Mouse (Mus musculus) liver, embryonic 14.5 days (tissue): ENCODE data around the gene Serpina7. TPM values are rescaled to one million over a fixed set of nuclear protein-coding genes. Genes with fewer than 3 reads are reported as not detected.

Experiments
- ATAC-seq: fragments of 200-750 bp; cut with Nextera tagmentation; 2 replicates; pipeline ENCODE4 v1.8.0; 2017; ENCODE audit warnings: moderate number of reproducible peaks, mild to moderate bottlenecking, moderate library complexity; ENCODE audit not compliant: insufficient read depth
- DNase-seq, 3 experiments: peaks; one replicate each; pipeline ENCODE4 v3.0.0-alpha.2; 2012 to 2013; ENCODE audit warnings: low read depth in 3 of 3, low spot score in 3 of 3
- H3K27ac ChIP-seq: fragments of 300-500 bp; sonication (generic); 2 replicates; pipeline ENCODE4 v1.5.1; 2014; ENCODE audit warnings: moderate library complexity, mild to moderate bottlenecking, control low read depth, inconsistent platforms
- H3K27me3 ChIP-seq: fragments of 300-500 bp; sonication (generic); 2 replicates; pipeline ENCODE4 v1.6.1; 2014; ENCODE audit warnings: mild to moderate bottlenecking, low read length, moderate library complexity; ENCODE audit not compliant: control insufficient read depth, insufficient read depth
- H3K36me3 ChIP-seq: fragments of 300-500 bp; sonication (generic); replicated peaks from 2 replicates; pipeline ENCODE4 v1.6.1; 2014; ENCODE audit warnings: low read depth; ENCODE audit not compliant: control insufficient read depth, insufficient read depth
- H3K4me1 ChIP-seq, 2 experiments: fragments of 200-500 bp in 1 of 2; fragments of 300-500 bp in 1 of 2; sonication (generic) in 1 of 2; replicated peaks; 2 replicates each; pipeline ENCODE4 v1.6.1; 2012 to 2014; ENCODE audit warnings: antibody characterized with exemption in 1 of 2, inconsistent platforms in 1 of 2, low read length in 1 of 2; ENCODE audit not compliant: control insufficient read depth in 2 of 2, insufficient read depth in 2 of 2
- H3K4me2 ChIP-seq: fragments of 300-500 bp; sonication (generic); 2 replicates; pipeline ENCODE4 v1.6.1; 2014; ENCODE audit warnings: low read depth, mild to moderate bottlenecking, control low read depth, moderate library complexity
- H3K4me3 ChIP-seq, 2 experiments: fragments of 200-500 bp in 1 of 2; fragments of 300-500 bp in 1 of 2; sonication (generic) in 1 of 2; 2 replicates each; pipeline ENCODE4 v1.5.1; 2012 to 2014; ENCODE audit warnings: low read depth in 2 of 2, low read length in 2 of 2, mild to moderate bottlenecking in 2 of 2, control low read depth in 1 of 2, inconsistent platforms in 1 of 2, moderate library complexity in 1 of 2; ENCODE audit not compliant: insufficient read depth in 1 of 2
- H3K9ac ChIP-seq: fragments of 300-500 bp; sonication (generic); replicated peaks from 2 replicates; pipeline ENCODE4 v1.6.1; 2014; ENCODE audit warnings: mild to moderate bottlenecking, control low read depth, moderate library complexity
- H3K9me3 ChIP-seq: fragments of 300-500 bp; sonication (generic); 2 replicates; pipeline ENCODE4 v1.6.1; 2016; ENCODE audit warnings: low read length, mixed read lengths; ENCODE audit not compliant: control insufficient read depth
- CTCF ChIP-seq: IDR thresholded peaks from 2 replicates; pipeline ENCODE4 v1.5.1; 2016; ENCODE audit warnings: antibody characterized with exemption, low read depth, control low read depth
- EP300 ChIP-seq: IDR thresholded peaks from 2 replicates; pipeline ENCODE4 v1.6.1; 2016; ENCODE audit warnings: antibody characterized with exemption, low read depth
- WGBS: fragments of 180-500 bp; shearing (Covaris S2); extraction: QIAGEN DNeasy Blood & Tissue Kit; methylation state at CpG from one replicate; pipeline ENCODE4 v1.1.7; 2014; ENCODE audit not compliant: insufficient replicate concordance; 5-methylcytosine and 5-hydroxymethylcytosine counted together
- polyA plus RNA-seq, 2 experiments: library from polyadenylated mRNA; depleted of rRNA in 1 of 2; stranded (reverse) in 1 of 2; unstranded in 1 of 2; fragments of >200 nt; fragmentation: Nextera tagmentation in 1 of 2; extraction: Ambion mirVana in 1 of 2; gene quantifications; 2 replicates each; pipeline versions ENCODE4 v1.2.1 to v1.2.3; 2012 to 2014

Gene Serpina7
- polyA plus RNA-seq (2012; rRNA removed), result 1.4 and 2.6 TPM in 2 replicates
- 8.5 and 8.9 TPM in 2 replicates for polyA plus RNA-seq (2014; fragmentation: Nextera tagmentation; extraction: Ambion mirVana)

DNA sequence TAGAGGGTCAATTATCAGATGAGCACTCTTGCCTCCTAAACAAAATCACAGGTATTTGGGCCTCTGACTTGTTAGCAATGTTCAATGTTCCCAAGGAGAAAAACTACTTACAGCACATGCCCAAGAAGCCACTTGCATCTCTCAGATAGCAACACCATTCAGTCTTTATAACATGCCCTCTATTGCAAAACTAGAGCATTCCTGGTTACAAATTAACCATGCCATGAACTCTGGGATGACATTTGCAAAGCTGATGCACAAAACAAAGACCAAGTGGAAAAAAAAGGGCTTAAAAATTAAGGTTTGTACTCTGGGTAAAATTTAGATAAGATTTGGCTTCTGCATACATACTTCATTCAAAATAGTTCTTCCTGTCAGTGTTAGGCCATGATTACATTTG lies at the start of gene Serpina7:
Gene Serpina7 (minus strand): TSS at position 160 of the 400 bp plus-strand sequence.
- Histone ChIP-seq H3K36me3 (no peaks in the 10 kb centered on the region), H3K27me3 (no peaks in the 10 kb centered on the region), H3K4me1 (no peaks in the 10 kb centered on the region), H3K9ac (no peak within 1 kb of the TSS), H3K9me3 (no peaks in the 10 kb centered on the region), H3K27ac (no peak within 1 kb of the TSS), H3K4me3 (no peak within 1 kb of the TSS), H3K4me2 (no peak within 1 kb of the TSS)
- DNase-seq (peak in 2 of 3 experiments; percentile 1 to 2), ATAC-seq (no peak)
- TF ChIP-seq EP300 (no peak), CTCF (no peak)

DNA sequence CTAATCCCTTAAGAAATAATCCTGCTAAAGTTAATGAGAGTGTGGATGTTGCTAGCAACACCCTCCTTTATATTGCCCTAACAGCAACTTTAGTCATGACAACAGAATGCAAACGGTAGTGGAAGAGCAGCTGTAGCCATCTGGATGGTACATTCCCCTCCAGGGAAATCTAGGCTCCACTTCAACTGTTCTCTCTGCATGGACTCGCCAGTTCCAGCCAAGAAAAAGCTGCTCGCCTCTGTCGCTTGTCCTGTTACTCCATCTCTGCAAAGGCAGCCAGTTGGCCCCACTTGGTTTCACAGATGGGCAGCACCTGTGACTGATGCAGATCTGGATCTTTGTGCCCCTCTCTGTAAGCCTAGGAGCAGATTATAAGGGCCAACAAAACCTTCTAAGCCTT lies 49.0 kb upstream of the Serpina7 start:
- no peak overlapping the region for H3K9ac ChIP-seq
- no peak overlapping the region for H3K27ac ChIP-seq
- no peaks in the 10 kb centered on the region for H3K4me1 ChIP-seq
- no peaks in the 10 kb centered on the region for H3K9me3 ChIP-seq
- H3K27me3 ChIP-seq, result no peaks in the 10 kb centered on the region
- no peaks in the 10 kb centered on the region for H3K36me3 ChIP-seq
- no peak overlapping the region for H3K4me3 ChIP-seq
- ATAC-seq (no peak), DNase-seq (no peak)
- no peak for TF ChIP-seq EP300
- no peak for TF ChIP-seq CTCF
- 57% methylated on average over 4 of the region's 4 CpGs for WGBS
- H3K4me2 ChIP-seq, result no peak overlapping the region

DNA sequence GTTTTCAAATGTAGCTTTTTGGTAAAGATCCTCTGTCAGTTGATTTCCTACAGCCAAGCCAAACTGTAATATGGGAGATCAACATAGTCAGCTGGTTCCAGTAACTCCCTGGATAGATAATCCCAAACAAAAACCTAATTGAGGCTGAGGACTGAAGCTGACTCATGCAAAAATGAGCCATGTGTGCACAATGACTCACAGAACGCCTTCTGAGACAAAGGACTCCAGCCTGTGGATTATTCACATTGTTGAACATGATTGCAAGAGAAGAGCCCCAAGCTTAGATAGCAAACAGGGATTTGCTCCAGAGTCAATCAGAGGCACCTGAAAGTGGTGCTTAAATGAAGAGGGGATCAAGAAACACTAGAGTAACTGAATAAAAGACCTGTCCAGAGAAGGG lies 12.2 kb upstream of the Serpina7 start:
- no peak for ATAC-seq

DNA sequence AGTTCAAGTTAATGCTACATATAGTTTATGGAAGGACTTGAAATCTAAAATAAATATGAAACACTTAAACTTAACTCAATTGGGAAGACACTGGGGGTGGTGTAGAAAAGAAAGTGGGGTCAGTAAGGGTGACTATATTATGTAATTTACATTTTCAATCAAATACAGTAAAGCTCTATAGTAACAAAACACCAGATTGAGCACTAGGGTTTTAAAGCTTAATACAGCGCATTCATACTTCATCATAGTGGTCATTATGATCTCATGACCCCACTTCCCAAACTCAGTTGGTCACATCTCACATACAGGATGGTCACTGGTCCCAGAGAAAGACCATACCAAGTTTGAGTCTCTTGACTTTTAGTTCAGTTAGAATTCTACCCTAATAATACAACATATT lies 907 bp upstream of the Serpina7 start, which contains the start of gene 4930513O06Rik:
Gene 4930513O06Rik (plus strand): TSS at position 301 of the 400 bp plus-strand sequence.
- Histone ChIP-seq H3K9me3 (no peaks in the 10 kb centered on the region), H3K4me1 (no peaks in the 10 kb centered on the region), H3K4me3 (no peak within 1 kb of the TSS), H3K27me3 (no peaks in the 10 kb centered on the region), H3K4me2 (no peak within 1 kb of the TSS), H3K27ac (no peak within 1 kb of the TSS), H3K9ac (no peak within 1 kb of the TSS), H3K36me3 (no peaks in the 10 kb centered on the region)
- TF ChIP-seq EP300 (no peak), CTCF (no peak)
- 67% methylated on average over 1 of the region's 1 CpGs for WGBS
- DNase-seq (no peak), ATAC-seq (no peak)

More for the DNA sequence above, 12.2 kb upstream of the Serpina7 start:
- no peaks in the 10 kb centered on the region for H3K27me3 ChIP-seq
- H3K27ac ChIP-seq, result no peak overlapping the region
- H3K36me3 ChIP-seq, result no peaks in the 10 kb centered on the region
- no peak overlapping the region for H3K4me2 ChIP-seq
- no peak overlapping the region for H3K9ac ChIP-seq
- TF ChIP-seq EP300 (no peak), CTCF (no peak)
- no peak overlapping the region for H3K4me3 ChIP-seq
- H3K9me3 ChIP-seq, result no peaks in the 10 kb centered on the region
- 57% methylated on average over 1 of the region's 1 CpGs for WGBS
- no peak for DNase-seq
- H3K4me1 ChIP-seq, result no peaks in the 10 kb centered on the region

DNA sequence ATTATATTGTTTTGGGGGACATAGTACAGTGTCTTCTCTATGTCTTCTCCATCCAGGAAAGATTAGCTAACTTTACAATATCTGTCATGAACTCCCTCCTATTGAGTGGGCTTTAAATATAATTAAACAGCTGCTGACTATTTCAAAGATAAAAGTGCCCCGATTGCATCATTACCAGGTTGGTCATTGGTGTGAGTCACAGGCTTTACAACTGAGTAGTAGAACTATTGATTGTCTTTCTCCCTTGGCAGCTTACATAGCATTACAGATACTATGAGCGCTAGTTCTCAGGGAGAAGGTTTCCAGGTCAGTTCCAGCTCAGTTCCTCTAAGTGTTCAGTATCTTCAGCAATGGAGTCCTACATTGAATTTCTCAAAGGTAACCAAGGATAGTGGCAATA lies 6.5 kb downstream of the Serpina7 start:
- no peak for DNase-seq
- Histone ChIP-seq H3K9me3 (no peaks in the 10 kb centered on the region), H3K9ac (no peak overlapping the region), H3K27ac (no peak overlapping the region), H3K4me1 (no peaks in the 10 kb centered on the region), H3K4me2 (no peak overlapping the region), H3K36me3 (no peaks in the 10 kb centered on the region), H3K4me3 (no peak overlapping the region), H3K27me3 (no peaks in the 10 kb centered on the region)
- 70% methylated on average over 2 of the region's 2 CpGs for WGBS
- ATAC-seq, result no peak
- no peak for TF ChIP-seq CTCF
- no peak for TF ChIP-seq EP300
